Mouse (Mus musculus) megakaryocyte, embryonic 14.5 days (primary cell): ENCODE measurements at regions not wholly inside any gene's neighbourhood (a gene's known extent, or its start where the extent isn't known, plus 50 kb on each side); places are given as distances from the start of the nearest gene placed in this dataset.

Experiments
- FLI1 ChIP-seq: IDR thresholded peaks from 2 replicates; pipeline ENCODE4 v1.6.1; 2012; ENCODE audit warnings: low read length, inconsistent platforms, mixed read lengths
- GATA1 ChIP-seq: IDR thresholded peaks from 3 replicates; pipeline ENCODE4 v1.6.1; 2012; ENCODE audit warnings: mixed read lengths, low read length, inconsistent platforms, borderline replicate concordance

- no peak for TF ChIP-seq GATA1
- TF ChIP-seq FLI1: no peak
Observed at GRCm38 (mm10) chr5:73810660-73811059, 159.5 kb downstream of the Spata18 start.
